Mouse (Mus musculus) ES-Bruce4 (cell line): ENCODE measurements around the gene Mrc2. TPM values are rescaled to one million over a fixed set of nuclear protein-coding genes. Genes with fewer than 3 reads are reported as not detected.

Source experiments
- H3K27ac ChIP-seq: 2 replicates; pipeline ENCODE4 v1.5.1; 2012; ENCODE audit warnings: low read length, inconsistent platforms; ENCODE audit not compliant: insufficient read depth
- H3K27me3 ChIP-seq: 2 replicates; pipeline ENCODE4 v1.6.1; 2012; ENCODE audit warnings: mild to moderate bottlenecking, low read length, inconsistent platforms; ENCODE audit not compliant: control insufficient read depth, poor library complexity, insufficient read depth, severe bottlenecking
- H3K36me3 ChIP-seq: 2 replicates; pipeline ENCODE4 v1.6.1; 2012; ENCODE audit warnings: inconsistent platforms, mild to moderate bottlenecking, low read length, moderate library complexity; ENCODE audit not compliant: control insufficient read depth, poor library complexity, insufficient read depth, severe bottlenecking
- H3K4me1 ChIP-seq: one replicate; pipeline ENCODE4 v1.8.1; 2011; ENCODE audit warnings: low read length; ENCODE audit not compliant: control insufficient read depth, insufficient read depth
- H3K4me3 ChIP-seq: 2 replicates; pipeline ENCODE4 v1.5.1; 2011; ENCODE audit warnings: low read depth, mild to moderate bottlenecking, low read length
- H3K9ac ChIP-seq: 2 replicates; pipeline ENCODE4 v1.6.1; 2012; ENCODE audit warnings: low read depth, mild to moderate bottlenecking, inconsistent platforms; ENCODE audit not compliant: poor library complexity, severe bottlenecking
- H3K9me3 ChIP-seq: replicated peaks from 2 replicates; pipeline ENCODE4 v1.6.1; 2012; ENCODE audit warnings: mild to moderate bottlenecking, low read length, inconsistent platforms; ENCODE audit not compliant: control insufficient read depth, poor library complexity, insufficient read depth, severe bottlenecking
- CTCF ChIP-seq: IDR thresholded peaks from one replicate; pipeline ENCODE4 v1.8.1; 2011; ENCODE audit warnings: low read depth, low read length
- EP300 ChIP-seq: IDR thresholded peaks from 2 replicates; pipeline ENCODE4 v1.6.1; 2011; ENCODE audit warnings: low read depth, low read length; ENCODE audit not compliant: insufficient read depth
- POLR2A ChIP-seq: IDR thresholded peaks from one replicate; pipeline ENCODE4 v1.8.1; 2011; ENCODE audit warnings: low read length; ENCODE audit not compliant: insufficient read depth
- polyA plus RNA-seq: library from polyadenylated mRNA; stranded (reverse); fragments of >200 nt; gene quantifications from 2 replicates; pipeline ENCODE4 v1.2.4, GENCODE M21; 2011; ENCODE audit warnings: low read depth; ENCODE audit not compliant: missing spikeins, insufficient read depth, insufficient read length

Gene Mrc2
- polyA plus RNA-seq, 1 experiment = 4.5 TPM

DNA sequence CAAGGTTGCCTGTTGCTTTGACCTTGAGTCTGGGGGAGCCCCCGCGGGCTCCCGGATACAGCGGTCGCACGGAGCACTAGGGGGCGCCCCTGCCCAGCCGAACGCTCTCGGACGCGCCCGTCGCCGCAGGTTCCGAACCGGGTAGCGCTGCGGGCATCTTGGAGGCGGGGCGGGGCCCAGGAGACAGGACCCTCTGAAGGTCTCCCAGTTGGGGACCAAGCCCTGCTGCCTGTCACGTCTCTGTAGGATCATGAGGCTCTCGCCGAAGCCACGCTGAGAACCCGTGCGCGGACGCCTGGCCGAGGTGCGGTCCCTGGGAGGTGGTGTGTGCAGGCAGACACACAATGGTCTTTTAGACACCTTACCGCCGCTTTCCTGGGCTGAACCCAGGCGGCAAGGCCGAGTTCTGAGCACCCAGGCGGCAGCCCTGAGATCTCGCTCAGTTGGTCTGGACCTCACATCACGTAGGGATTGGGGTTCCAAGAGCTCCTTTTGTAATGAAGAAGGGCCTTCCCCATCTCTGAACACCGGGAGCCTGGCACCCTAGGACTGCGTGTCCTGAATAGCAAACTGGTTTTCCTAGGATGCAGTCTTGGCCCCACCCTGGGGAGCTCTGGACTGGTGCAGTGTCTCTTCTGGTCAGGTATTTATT, 70.6 kb downstream of the Mrc2 start:
- Histone ChIP-seq H3K4me1 (no peaks in the 10 kb centered on the region), H3K4me3 (peak overlapping the region; percentile 52), H3K27ac (no peak overlapping the region), H3K9ac (peak overlapping the region; percentile 17; the same call in 1 of the 2 replicates), H3K9me3 (no peaks in the 10 kb centered on the region), H3K27me3 (no peaks in the 10 kb centered on the region), H3K36me3 (no peaks in the 10 kb centered on the region)
- TF ChIP-seq EP300 (no peak), CTCF (peak; percentile 47), POLR2A (no peak)

DNA sequence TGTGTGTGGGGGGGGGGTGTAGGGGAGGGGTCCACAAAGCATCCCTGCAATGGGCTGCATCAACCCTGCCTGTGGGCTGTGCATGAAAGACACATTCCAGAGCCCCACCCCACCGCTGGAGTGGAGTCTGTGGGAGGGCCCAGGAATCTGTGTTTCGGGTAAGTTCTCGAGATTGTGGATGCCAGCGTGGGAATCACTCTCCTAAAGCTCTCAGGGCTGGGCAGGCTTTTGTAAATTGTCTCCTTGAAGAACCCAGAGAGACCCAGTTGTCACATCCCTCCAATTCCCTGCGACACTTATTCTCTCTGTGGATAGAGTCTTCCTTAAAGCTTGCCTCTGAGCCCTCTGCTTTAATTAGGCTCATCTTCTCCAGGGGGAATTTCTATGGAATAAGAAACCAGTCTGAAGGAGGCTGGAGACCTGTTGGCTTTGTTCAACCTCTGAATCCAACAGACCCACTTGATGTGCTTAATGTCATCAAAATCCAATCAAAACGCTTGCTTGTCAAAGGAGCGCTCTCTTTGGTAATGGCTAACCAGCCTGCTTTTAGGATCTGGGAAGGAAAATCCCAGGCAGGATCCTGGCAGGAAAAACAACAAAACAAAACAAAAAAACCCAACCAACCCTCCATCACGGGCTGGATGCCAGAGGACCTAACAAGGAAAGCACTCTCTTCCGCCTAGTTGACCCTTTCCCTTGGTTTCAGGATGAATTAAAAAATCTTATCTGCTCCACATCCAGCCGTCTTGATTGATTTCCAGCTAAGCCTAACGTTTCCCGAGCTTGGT, 71.3 kb downstream of the Mrc2 start:
- H3K36me3 ChIP-seq = no peaks in the 10 kb centered on the region
- H3K9me3 ChIP-seq = no peaks in the 10 kb centered on the region
- no peak overlapping the region for H3K9ac ChIP-seq
- H3K4me1 ChIP-seq = no peaks in the 10 kb centered on the region
- H3K27ac ChIP-seq = no peak overlapping the region
- H3K4me3 ChIP-seq = no peak overlapping the region
- TF ChIP-seq POLR2A = no peak
- TF ChIP-seq EP300 = no peak
- TF ChIP-seq CTCF = no peak
- H3K27me3 ChIP-seq = no peaks in the 10 kb centered on the region

DNA sequence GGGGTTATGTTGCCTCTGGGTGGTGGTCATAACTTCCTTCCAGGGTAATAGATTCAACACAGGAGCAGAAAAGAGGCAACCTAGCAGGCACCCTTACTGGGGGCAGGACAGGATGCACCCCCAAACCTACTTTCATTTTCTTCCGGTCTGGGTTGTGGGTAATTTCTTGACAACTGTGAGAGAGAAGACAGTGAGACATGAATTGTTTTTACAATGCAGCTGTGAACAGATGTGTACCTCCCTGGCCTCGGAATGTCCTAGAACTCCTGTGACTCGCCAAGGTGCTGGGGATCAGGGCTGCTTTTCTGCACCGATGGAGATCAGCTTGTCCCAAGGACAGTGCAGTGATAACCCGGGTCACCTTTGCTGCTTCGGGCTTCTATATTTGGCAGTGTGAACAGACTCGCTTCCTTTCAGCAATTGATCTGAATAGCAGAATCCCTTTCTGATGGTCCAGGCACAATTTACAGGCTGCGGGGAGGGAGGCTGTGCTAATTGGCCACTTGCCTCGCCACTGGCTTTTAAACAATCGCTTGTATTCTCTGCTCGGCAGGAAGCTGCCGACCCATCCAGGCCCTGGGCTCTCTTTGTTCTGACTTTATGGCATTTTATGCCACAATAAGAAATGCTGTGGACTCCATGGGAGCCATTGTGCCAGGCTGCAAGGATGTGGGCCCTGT, 72.1 kb downstream of the Mrc2 start:
- H3K36me3 ChIP-seq = no peaks in the 10 kb centered on the region
- TF ChIP-seq EP300 = no peak
- no peak for TF ChIP-seq POLR2A
- no peak for TF ChIP-seq CTCF
- no peaks in the 10 kb centered on the region for H3K27me3 ChIP-seq
- no peak overlapping the region for H3K4me3 ChIP-seq
- no peaks in the 10 kb centered on the region for H3K9me3 ChIP-seq
- H3K4me1 ChIP-seq = no peaks in the 10 kb centered on the region
- no peak overlapping the region for H3K9ac ChIP-seq
- no peak overlapping the region for H3K27ac ChIP-seq

DNA sequence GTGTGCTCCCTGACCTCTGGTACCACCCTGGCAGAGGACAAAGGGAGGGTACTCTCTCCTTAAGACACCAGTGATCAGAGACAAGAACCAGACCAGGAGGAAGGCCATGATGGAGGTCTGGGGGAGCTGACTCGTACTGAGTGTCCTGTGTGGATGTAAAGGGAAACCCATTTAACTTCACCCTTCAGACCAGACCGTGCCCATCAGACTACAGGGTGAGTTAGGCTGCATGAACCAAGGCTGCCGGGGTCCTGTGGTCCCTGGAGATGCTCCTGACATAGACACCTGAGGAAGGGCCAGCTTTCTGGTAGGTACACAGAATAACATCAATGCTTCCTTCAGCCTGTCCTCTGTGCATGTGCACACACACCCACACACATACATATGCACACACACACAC, 73.2 kb downstream of the Mrc2 start:
- H3K36me3 ChIP-seq = no peaks in the 10 kb centered on the region
- H3K9me3 ChIP-seq = no peaks in the 10 kb centered on the region
- H3K27ac ChIP-seq = no peak overlapping the region
- H3K27me3 ChIP-seq = no peaks in the 10 kb centered on the region
- H3K4me1 ChIP-seq = no peaks in the 10 kb centered on the region
- H3K4me3 ChIP-seq = no peak overlapping the region
- H3K9ac ChIP-seq = no peak overlapping the region
- TF ChIP-seq POLR2A = no peak
- TF ChIP-seq EP300 = no peak
- no peak for TF ChIP-seq CTCF

DNA sequence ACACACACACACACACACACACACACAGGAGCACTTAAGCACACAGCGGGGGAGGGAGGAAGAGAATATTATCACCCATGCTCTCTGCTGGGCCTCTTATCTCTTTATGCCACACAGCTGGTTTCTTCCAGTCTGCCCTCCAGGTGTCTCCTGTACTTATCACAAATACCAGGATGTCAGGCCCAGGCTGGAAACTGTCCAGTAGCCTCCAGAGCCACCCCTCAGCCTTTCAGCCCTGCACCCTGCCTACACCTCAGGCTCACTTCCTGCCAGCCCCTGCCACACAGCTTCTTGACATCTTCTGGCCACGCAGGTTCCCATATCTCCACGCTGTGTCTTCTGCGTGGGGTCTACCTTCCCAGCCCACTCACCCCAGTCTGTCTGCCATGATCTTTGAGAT, 73.6 kb downstream of the Mrc2 start:
- no peaks in the 10 kb centered on the region for H3K9me3 ChIP-seq
- H3K36me3 ChIP-seq = no peaks in the 10 kb centered on the region
- no peak overlapping the region for H3K9ac ChIP-seq
- H3K27ac ChIP-seq = no peak overlapping the region
- no peaks in the 10 kb centered on the region for H3K4me1 ChIP-seq
- no peak overlapping the region for H3K4me3 ChIP-seq
- TF ChIP-seq POLR2A = no peak
- no peak for TF ChIP-seq CTCF
- no peak for TF ChIP-seq EP300
- H3K27me3 ChIP-seq = no peaks in the 10 kb centered on the region

DNA sequence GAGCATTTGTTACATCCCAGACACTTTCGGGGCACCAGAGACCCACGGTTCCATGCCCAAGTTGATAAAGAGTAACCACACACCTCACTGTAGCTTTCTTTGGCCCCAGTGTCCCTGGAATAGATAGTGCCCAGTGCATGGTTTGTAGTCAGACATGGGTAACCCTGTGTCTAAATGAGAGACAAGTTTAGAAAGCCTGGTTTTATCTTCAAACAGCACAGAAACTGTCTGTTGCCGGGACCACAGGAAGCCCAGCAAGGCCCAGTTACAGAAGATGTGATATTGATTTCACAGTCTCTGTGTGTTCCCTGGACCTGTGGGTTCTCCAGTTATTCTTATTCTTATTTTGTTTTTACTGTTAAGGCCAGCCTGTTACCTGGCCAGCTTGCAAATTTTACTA, 74.7 kb downstream of the Mrc2 start:
- Histone ChIP-seq H3K27ac (no peak overlapping the region), H3K9me3 (no peaks in the 10 kb centered on the region), H3K9ac (no peak overlapping the region), H3K36me3 (no peaks in the 10 kb centered on the region), H3K27me3 (no peaks in the 10 kb centered on the region), H3K4me3 (no peak overlapping the region), H3K4me1 (no peaks in the 10 kb centered on the region)
- no peak for TF ChIP-seq CTCF
- TF ChIP-seq EP300 = no peak
- TF ChIP-seq POLR2A = no peak
